Mouse (Mus musculus) liver, embryonic 16.5 days (tissue): ENCODE results near the gene Rundc3a. TPM values are rescaled to one million over a fixed set of nuclear protein-coding genes. Genes with fewer than 3 reads are reported as not detected.
A peak's percentile ranks its signal among the peaks of the same experiment; 100 is the strongest.

Source experiments
- ATAC-seq: fragments of 200-750 bp; cut with Nextera tagmentation; 2 replicates; pipeline ENCODE4 v1.8.0; 2017; ENCODE audit warnings: low read depth, mild to moderate bottlenecking, moderate number of reproducible peaks, moderate library complexity
- H3K27ac ChIP-seq: fragments of 300-500 bp; sonication (generic); 2 replicates; pipeline ENCODE4 v1.5.1; 2014; ENCODE audit warnings: mild to moderate bottlenecking, low read length
- H3K27me3 ChIP-seq: fragments of 300-500 bp; sonication (generic); 2 replicates; pipeline ENCODE4 v1.6.1; 2014; ENCODE audit warnings: low read depth, low read length, mixed read lengths; ENCODE audit not compliant: control insufficient read depth, insufficient read depth
- H3K36me3 ChIP-seq: fragments of 300-500 bp; sonication (generic); 2 replicates; pipeline ENCODE4 v1.6.1; 2014; ENCODE audit warnings: mild to moderate bottlenecking; ENCODE audit not compliant: control insufficient read depth, insufficient read depth
- H3K4me1 ChIP-seq: fragments of 300-500 bp; sonication (generic); 2 replicates; pipeline ENCODE4 v1.6.1; 2014; ENCODE audit warnings: low read depth, low read length, mixed read lengths; ENCODE audit not compliant: control insufficient read depth
- H3K4me2 ChIP-seq: fragments of 300-500 bp; sonication (generic); 2 replicates; pipeline ENCODE4 v1.6.1; 2014; ENCODE audit warnings: low read depth, low read length, mixed read lengths
- H3K4me3 ChIP-seq: fragments of 300-500 bp; sonication (generic); 2 replicates; pipeline ENCODE4 v1.5.1; 2014; ENCODE audit warnings: low read depth, mild to moderate bottlenecking, low read length
- H3K9ac ChIP-seq: fragments of 300-500 bp; sonication (generic); 2 replicates; pipeline ENCODE4 v1.6.1; 2014; ENCODE audit warnings: low read depth, low read length
- H3K9me3 ChIP-seq: fragments of 300-500 bp; sonication (generic); replicated peaks from 2 replicates; pipeline ENCODE4 v1.6.1; 2016; ENCODE audit warnings: low read length; ENCODE audit not compliant: control insufficient read depth
- WGBS: fragments of 180-500 bp; shearing (Covaris S2); extraction: QIAGEN DNeasy Blood & Tissue Kit; methylation state at CpG from one replicate; pipeline ENCODE4 v1.1.7; 2014; ENCODE audit not compliant: insufficient replicate concordance; 5-methylcytosine and 5-hydroxymethylcytosine counted together
- polyA plus RNA-seq: library from polyadenylated mRNA; unstranded; fragments of >200 nt; fragmentation: Nextera tagmentation; extraction: Ambion mirVana; gene quantifications from 2 replicates; pipeline ENCODE4 v1.2.1, GENCODE M21; 2015

The Rundc3a gene
- polyA plus RNA-seq, 1 experiment from 2014 or later, result 2.2 TPM

DNA sequence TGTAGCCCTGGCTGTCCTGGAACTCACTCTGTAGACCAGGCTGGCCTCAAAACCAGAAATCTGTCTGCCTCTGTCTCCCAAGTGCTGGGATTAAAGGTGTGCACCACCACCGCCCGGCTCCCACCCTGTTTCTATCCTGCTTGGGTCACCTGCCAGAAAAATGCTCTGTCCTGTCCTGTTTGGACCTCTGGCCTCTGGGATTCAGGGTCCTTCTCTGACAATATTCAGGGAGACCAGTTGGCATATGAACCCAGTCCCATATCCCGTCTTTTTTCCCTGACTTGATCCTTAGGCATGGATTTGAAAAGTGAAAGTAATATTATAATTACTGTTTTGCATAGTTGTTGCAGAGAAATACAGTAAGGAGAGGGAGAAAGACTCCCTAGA lies 38.5 kb downstream of the Rundc3a start:
- peak overlapping the region; percentile 39; the same call in 1 of the 2 replicates for H3K27ac ChIP-seq
- ATAC-seq, result no peak

DNA sequence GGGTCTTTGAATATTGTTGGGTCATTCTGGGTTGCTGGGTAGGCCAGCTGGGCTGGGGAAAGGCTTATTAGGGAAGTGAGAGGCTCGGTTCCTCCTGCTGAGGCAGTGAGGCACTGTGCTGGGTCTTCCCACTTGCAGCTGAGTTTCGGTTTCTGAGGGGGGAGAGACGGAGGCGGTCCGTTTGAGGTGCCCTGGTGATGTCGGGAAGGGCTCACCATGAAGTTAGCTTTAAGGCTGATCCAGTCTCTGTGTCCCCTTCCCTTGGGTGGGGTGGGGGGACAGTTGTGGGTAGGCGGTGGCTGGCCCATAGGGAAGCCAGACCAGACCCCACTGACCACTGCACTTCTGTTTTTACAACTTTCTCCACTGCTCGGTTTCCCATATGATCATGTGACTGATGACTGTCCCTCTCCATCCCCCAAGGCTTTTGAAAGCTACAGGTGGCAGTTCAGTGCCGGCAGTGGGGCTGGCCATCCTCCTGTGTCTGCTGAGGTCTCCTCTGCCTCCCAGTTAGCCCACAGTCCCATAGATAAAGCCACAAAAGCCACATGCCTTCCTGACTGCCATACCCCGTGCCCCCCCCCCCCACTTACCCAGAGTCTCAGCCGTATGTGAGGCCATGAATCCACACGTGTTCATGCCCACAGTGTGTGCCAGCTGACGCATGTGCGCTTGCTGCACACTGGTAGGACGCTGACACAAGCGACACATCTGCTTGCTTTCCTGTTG lies 39.1 kb downstream of the Rundc3a start:
- Histone ChIP-seq H3K36me3 (peaks cover 2% of the 10 kb centered on the region; the same call in 1 of the 2 replicates), H3K27ac (peak overlapping the region; percentile 39; the same call in 1 of the 2 replicates), H3K4me2 (peak overlapping the region; percentile 25), H3K4me3 (peak overlapping the region; percentile 26; the same call in 1 of the 2 replicates), H3K9me3 (no peaks in the 10 kb centered on the region), H3K9ac (peak overlapping the region; percentile 40), H3K27me3 (peaks cover 14% of the 10 kb centered on the region), H3K4me1 (peaks cover 21% of the 10 kb centered on the region)
- 15% methylated on average over 16 of the region's 16 CpGs for WGBS
- no peak for ATAC-seq

More for the DNA sequence above, 38.5 kb downstream of the Rundc3a start:
- Histone ChIP-seq H3K4me3 (no peak overlapping the region; the same call in 1 of the 2 replicates), H3K27me3 (peaks cover 8% of the 10 kb centered on the region), H3K36me3 (peaks cover 2% of the 10 kb centered on the region; the same call in 1 of the 2 replicates), H3K4me2 (peak overlapping the region; percentile 25; the same call in 1 of the 2 replicates), H3K4me1 (peaks cover 21% of the 10 kb centered on the region), H3K9ac (peak overlapping the region; percentile 40), H3K9me3 (no peaks in the 10 kb centered on the region)
- 70% methylated on average over 3 of the region's 3 CpGs for WGBS

DNA sequence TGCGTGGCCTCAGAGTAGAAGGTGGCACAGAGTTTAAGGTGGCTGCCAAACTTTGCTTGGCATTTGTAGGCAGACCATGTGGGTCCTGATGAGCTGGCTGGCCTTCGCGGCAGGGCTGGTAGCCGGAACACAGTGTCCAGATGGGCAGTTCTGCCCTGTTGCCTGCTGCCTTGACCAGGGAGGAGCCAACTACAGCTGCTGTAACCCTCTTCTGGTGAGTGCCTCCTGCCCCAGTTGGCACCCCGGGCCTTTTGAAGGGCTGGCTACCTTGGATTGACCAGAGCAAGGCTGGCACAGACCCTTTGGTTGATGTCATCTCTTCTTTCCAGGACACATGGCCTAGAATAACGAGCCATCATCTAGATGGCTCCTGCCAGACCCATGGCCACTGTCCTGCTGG lies 39.7 kb downstream of the Rundc3a start:
- Histone ChIP-seq H3K4me2 (peak overlapping the region; percentile 25; the same call in 1 of the 2 replicates), H3K9me3 (no peaks in the 10 kb centered on the region), H3K9ac (no peak overlapping the region), H3K36me3 (peaks cover 2% of the 10 kb centered on the region; the same call in 1 of the 2 replicates), H3K27ac (0 out of 2 replicates have a peak overlapping the region, but pooled peaks have one; percentile 15), H3K27me3 (peaks cover 20% of the 10 kb centered on the region), H3K4me1 (peaks cover 24% of the 10 kb centered on the region), H3K4me3 (no peak overlapping the region; the same call in 1 of the 2 replicates)
- WGBS, result 77% methylated on average over 6 of the region's 6 CpGs
- no peak for ATAC-seq

DNA sequence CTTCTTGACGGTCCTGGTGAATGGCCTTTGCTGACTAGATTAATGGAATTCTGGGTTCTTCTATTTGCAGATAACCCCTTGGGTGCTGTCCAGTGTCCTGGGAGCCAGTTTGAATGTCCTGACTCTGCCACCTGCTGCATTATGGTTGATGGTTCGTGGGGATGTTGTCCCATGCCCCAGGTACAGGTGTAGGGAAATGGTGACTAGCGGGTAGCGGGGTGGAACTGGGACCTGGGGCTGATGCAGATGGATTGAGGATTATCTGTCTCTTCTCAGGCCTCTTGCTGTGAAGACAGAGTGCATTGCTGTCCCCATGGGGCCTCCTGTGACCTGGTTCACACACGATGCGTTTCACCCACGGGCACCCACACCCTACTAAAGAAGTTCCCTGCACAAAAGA lies 40.7 kb downstream of the Rundc3a start:
- Histone ChIP-seq H3K4me3 (no peak overlapping the region), H3K9me3 (no peaks in the 10 kb centered on the region), H3K4me1 (peaks cover 27% of the 10 kb centered on the region), H3K27ac (no peak overlapping the region), H3K36me3 (peaks cover 2% of the 10 kb centered on the region; the same call in 1 of the 2 replicates), H3K9ac (no peak overlapping the region), H3K4me2 (no peak overlapping the region), H3K27me3 (peaks cover 28% of the 10 kb centered on the region)
- ATAC-seq, result no peak
- WGBS, result 84% methylated on average over 7 of the region's 7 CpGs

DNA sequence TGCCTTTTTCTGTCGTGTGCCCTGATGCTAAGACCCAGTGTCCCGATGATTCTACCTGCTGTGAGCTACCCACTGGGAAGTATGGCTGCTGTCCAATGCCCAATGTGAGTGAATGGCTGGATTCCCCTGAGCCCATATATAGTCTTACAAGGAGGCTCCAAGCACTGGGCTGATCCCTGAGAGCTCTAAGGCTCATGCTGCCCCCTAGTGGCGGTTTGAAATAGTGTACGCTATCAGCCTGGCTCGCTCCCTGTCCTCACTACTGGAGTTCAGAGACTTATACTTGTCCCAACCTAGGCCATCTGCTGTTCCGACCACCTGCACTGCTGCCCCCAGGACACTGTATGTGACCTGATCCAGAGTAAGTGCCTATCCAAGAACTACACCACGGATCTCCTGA lies 41.2 kb downstream of the Rundc3a start:
- no peak overlapping the region for H3K4me2 ChIP-seq
- peaks cover 2% of the 10 kb centered on the region; the same call in 1 of the 2 replicates for H3K36me3 ChIP-seq
- H3K9ac ChIP-seq, result no peak overlapping the region
- H3K27ac ChIP-seq, result no peak overlapping the region
- no peaks in the 10 kb centered on the region for H3K9me3 ChIP-seq
- WGBS, result 12% methylated on average over 7 of the region's 7 CpGs
- ATAC-seq, result no peak
- H3K4me3 ChIP-seq, result no peak overlapping the region
- peaks cover 32% of the 10 kb centered on the region for H3K27me3 ChIP-seq
- H3K4me1 ChIP-seq, result peaks cover 25% of the 10 kb centered on the region

DNA sequence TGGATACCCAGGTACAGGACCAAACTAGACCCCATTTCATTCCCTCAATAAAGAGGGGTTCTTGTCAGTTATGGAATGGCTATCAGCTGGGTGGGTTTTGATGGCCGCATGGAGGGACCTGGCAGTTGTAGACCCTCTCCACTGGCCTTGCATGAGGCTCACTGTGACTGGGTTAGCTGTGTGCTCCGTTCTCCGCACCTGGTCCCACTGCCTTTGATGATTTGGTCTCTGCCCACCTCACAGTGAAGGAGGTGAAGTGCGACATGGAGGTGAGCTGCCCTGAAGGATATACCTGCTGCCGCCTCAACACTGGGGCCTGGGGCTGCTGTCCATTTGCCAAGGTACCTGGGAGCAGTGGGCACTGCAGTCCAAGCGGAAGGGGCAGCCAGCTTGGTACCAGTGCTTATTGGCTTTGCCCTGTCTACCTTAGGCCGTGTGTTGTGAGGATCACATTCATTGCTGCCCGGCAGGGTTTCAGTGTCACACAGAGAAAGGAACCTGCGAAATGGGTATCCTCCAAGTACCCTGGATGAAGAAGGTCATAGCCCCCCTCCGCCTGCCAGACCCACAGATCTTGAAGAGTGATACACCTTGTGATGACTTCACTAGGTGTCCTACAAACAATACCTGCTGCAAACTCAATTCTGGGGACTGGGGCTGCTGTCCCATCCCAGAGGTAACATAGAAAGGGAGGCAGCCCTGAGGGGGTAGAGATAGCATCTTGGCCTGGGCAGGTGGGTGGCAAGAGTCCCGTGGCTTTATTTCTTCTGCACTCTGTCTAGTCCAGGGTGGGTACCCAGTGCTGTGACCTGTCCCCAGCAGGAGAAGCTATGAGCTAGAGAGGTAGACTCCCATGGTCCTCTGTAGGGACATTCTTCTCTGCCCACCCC lies 41.9 kb downstream of the Rundc3a start:
- H3K9ac ChIP-seq, result no peak overlapping the region
- peaks cover 2% of the 10 kb centered on the region; the same call in 1 of the 2 replicates for H3K36me3 ChIP-seq
- H3K4me3 ChIP-seq, result no peak overlapping the region
- no peak for ATAC-seq
- 73% methylated on average over 11 of the region's 11 CpGs for WGBS
- H3K27ac ChIP-seq, result no peak overlapping the region
- H3K27me3 ChIP-seq, result peaks cover 32% of the 10 kb centered on the region
- H3K4me2 ChIP-seq, result no peak overlapping the region
- peaks cover 18% of the 10 kb centered on the region for H3K4me1 ChIP-seq
- H3K9me3 ChIP-seq, result no peaks in the 10 kb centered on the region

DNA sequence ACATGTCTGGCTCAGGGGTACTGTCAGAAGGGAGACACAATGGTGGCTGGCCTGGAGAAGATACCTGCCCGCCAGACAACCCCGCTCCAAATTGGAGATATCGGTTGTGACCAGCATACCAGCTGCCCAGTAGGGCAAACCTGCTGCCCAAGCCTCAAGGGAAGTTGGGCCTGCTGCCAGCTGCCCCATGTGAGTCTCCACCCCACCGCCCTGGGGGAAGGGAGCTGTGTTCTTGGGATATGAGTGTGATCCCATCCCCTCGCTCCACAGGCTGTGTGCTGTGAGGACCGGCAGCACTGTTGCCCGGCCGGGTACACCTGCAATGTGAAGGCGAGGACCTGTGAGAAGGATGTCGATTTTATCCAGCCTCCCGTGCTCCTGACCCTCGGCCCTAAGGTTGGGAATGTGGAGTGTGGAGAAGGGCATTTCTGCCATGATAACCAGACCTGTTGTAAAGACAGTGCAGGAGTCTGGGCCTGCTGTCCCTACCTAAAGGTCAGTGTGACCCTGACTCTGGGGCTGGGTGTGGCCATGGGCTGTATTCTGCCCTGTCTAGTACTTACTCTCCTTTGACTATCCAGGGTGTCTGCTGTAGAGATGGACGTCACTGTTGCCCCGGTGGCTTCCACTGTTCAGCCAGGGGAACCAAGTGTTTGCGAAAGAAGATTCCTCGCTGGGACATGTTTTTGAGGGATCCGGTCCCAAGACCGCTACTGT lies 42.7 kb downstream of the Rundc3a start:
- H3K4me1 ChIP-seq, result peaks cover 11% of the 10 kb centered on the region
- no peak overlapping the region for H3K27ac ChIP-seq
- H3K27me3 ChIP-seq, result peaks cover 32% of the 10 kb centered on the region
- H3K9me3 ChIP-seq, result no peaks in the 10 kb centered on the region
- peaks cover 2% of the 10 kb centered on the region; the same call in 1 of the 2 replicates for H3K36me3 ChIP-seq
- no peak for ATAC-seq
- no peak overlapping the region for H3K4me3 ChIP-seq
- H3K4me2 ChIP-seq, result no peak overlapping the region
- 82% methylated on average over 18 of the region's 18 CpGs for WGBS
- no peak overlapping the region for H3K9ac ChIP-seq

DNA sequence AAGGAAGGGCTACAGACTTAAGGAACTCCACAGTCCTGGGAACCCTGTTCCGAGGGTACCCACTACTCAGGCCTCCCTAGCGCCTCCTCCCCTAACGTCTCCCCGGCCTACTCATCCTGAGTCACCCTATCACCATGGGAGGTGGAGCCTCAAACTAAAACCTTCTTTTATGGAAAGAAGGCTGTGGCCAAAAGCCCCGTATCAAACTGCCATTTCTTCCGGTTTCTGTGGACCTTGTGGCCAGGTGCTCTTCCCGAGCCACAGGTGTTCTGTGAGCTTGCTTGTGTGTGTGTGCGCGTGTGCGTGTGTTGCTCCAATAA lies 43.2 kb downstream of the Rundc3a start:
- Histone ChIP-seq H3K27ac (no peak overlapping the region), H3K9ac (no peak overlapping the region), H3K4me1 (peaks cover 11% of the 10 kb centered on the region), H3K4me3 (no peak overlapping the region), H3K36me3 (peaks cover 2% of the 10 kb centered on the region; the same call in 1 of the 2 replicates), H3K27me3 (peaks cover 32% of the 10 kb centered on the region), H3K4me2 (no peak overlapping the region), H3K9me3 (no peaks in the 10 kb centered on the region)
- WGBS, result 74% methylated on average over 10 of the region's 10 CpGs
- ATAC-seq, result no peak
